20 mouse cellular contexts compared by ENCODE assay signal in genomic region chr1:87647820-87648219, GRCm38 (mm10). TPM values are rescaled to one million over a fixed set of nuclear protein-coding genes. Genes with fewer than 3 reads are reported as not detected.
A peak's percentile ranks its signal among the peaks of the same experiment; 100 is the strongest.
DNase-seq lines count a peak whose midpoint lies in the region; ATAC-seq and TF ChIP-seq lines count a peak whose summit lies in the region.
"Had no signal": no experiment of that assay in that cellular context is flagged by ENCODE, and none has a peak within 500 bp of the region (broad histone marks: within the 10 kb centered on the region; RNA-seq: fewer than 3 reads in every experiment).

No protein-coding gene starts in this region.

- no peak for TF ChIP-seq POLR2A in bone marrow macrophage, adult 2 months (IDR thresholded peaks at IDR 0.05; ENCODE audit: borderline replicate concordance, low read depth, low read length)

- no peak for ATAC-seq in megakaryocyte, adult 5-6 weeks (ENCODE audit: poor library complexity, severe bottlenecking)
- peak; percentile 46 for ATAC-seq in liver, embryonic 16.5 days (ENCODE audit: low read depth)
- ATAC-seq: midbrain, embryonic 13.5 days had no signal

- no peak overlapping the region for H3K4me2 ChIP-seq in liver, embryonic 16.5 days (ENCODE audit: low read depth, low read length)
- H3K4me2 ChIP-seq: heart, embryonic 15.5 days; hindbrain, embryonic 15.5 days; limb, embryonic 15.5 days; midbrain, embryonic 13.5 days had no signal

- no peaks in the 10 kb centered on the region for H3K9me3 ChIP-seq in megakaryocyte, embryonic 14.5 days
- no peaks in the 10 kb centered on the region for H3K9me3 ChIP-seq in liver, embryonic 16.5 days (replicated peaks; ENCODE audit: control insufficient read depth, low read length)
- H3K9me3 ChIP-seq: heart, embryonic 15.5 days; hindbrain, embryonic 15.5 days; limb, embryonic 15.5 days; midbrain, embryonic 13.5 days had no signal

- peak overlapping the region; percentile 62 for H3K27ac ChIP-seq in bone marrow macrophage, adult 2 months (ENCODE audit: insufficient read depth, low read depth, low read length)
- peak overlapping the region; percentile 80 for H3K27ac ChIP-seq in liver, embryonic 16.5 days (ENCODE audit: low read length)
- H3K27ac ChIP-seq: heart, embryonic 15.5 days; hindbrain, embryonic 15.5 days; kidney, postnatal 0 days; left cerebral cortex, adult 2 months; limb, embryonic 15.5 days; midbrain, embryonic 13.5 days had no signal

- peaks cover 100% of the 10 kb centered on the region for H3K4me1 ChIP-seq in megakaryocyte, embryonic 14.5 days
- H3K4me1 ChIP-seq in bone marrow macrophage, adult 2 months (ENCODE audit: control insufficient read depth, insufficient read depth, low read length): peaks cover 68% of the 10 kb centered on the region
- H3K4me1 ChIP-seq in liver, embryonic 16.5 days (ENCODE audit: control insufficient read depth, low read depth, low read length): peaks cover 46% of the 10 kb centered on the region
- H3K4me1 ChIP-seq: hindbrain, embryonic 15.5 days; limb, embryonic 15.5 days; midbrain, embryonic 13.5 days had no signal

- peak overlapping the region; percentile 70 for H3K4me3 ChIP-seq in megakaryocyte, embryonic 14.5 days (replicated peaks)
- H3K4me3 ChIP-seq in bone marrow macrophage, adult 2 months (ENCODE audit: insufficient read depth, low read length): no peak overlapping the region
- H3K4me3 ChIP-seq in liver, embryonic 16.5 days (ENCODE audit: low read depth, low read length): no peak overlapping the region
- H3K4me3 ChIP-seq: heart, embryonic 15.5 days; hindbrain, embryonic 15.5 days; left cerebral cortex, adult 2 months; limb, embryonic 15.5 days; midbrain, embryonic 13.5 days had no signal

- peaks cover 85% of the 10 kb centered on the region for H3K36me3 ChIP-seq in megakaryocyte, embryonic 14.5 days (replicated peaks; ENCODE audit: low read length)
- no peaks in the 10 kb centered on the region for H3K36me3 ChIP-seq in liver, embryonic 16.5 days (ENCODE audit: control insufficient read depth, insufficient read depth)
- H3K36me3 ChIP-seq: heart, embryonic 15.5 days; hindbrain, embryonic 15.5 days; limb, embryonic 15.5 days; midbrain, embryonic 13.5 days had no signal

- no peak overlapping the region for H3K9ac ChIP-seq in liver, embryonic 16.5 days (ENCODE audit: low read depth, low read length)
- H3K9ac ChIP-seq: heart, embryonic 15.5 days; hindbrain, embryonic 15.5 days; limb, embryonic 15.5 days; midbrain, embryonic 13.5 days had no signal

- no peak for DNase-seq in thymus, postnatal 25 days
- no peak for DNase-seq in frontal cortex, postnatal 14 days (ENCODE audit: low spot score in 2 of 2)
- DNase-seq in neural tube, embryonic 10.5 days (ENCODE audit: extremely low spot score, low spot score): no peak
- DNase-seq: B cell, adult 2 months; cerebellum, adult 18-20 months; cerebellum, postnatal 14 days; heart, postnatal 4 days; kidney, adult 2 months; right cerebral cortex, postnatal 14 days; thymus, postnatal 4 days had no signal

- 25% methylated on average over 1 of the region's 1 CpGs for WGBS in liver, embryonic 16.5 days (ENCODE audit: insufficient replicate concordance)

- H3K27me3 ChIP-seq in megakaryocyte, embryonic 14.5 days (replicated peaks): no peaks in the 10 kb centered on the region
- no peaks in the 10 kb centered on the region for H3K27me3 ChIP-seq in liver, embryonic 16.5 days (ENCODE audit: control insufficient read depth, insufficient read depth, low read depth, low read length)
- H3K27me3 ChIP-seq: heart, embryonic 15.5 days; hindbrain, embryonic 15.5 days; limb, embryonic 15.5 days; midbrain, embryonic 13.5 days had no signal

- no peak for TF ChIP-seq CTCF in bone marrow macrophage, adult 2 months (IDR thresholded peaks at IDR 0.05; ENCODE audit: low read depth, low read length)

RNA-seq across cellular contexts. Expression of gene Inpp5d, which starts 27.7 kb away (rescaled TPM):
- polyA plus RNA-seq in megakaryocyte, embryonic 14.5 days (2012; ENCODE audit: insufficient read depth, low replicate concordance): 107 and 189 TPM in 2 replicates
- total RNA-seq in megakaryocyte, adult 5-6 weeks (2015): 99.6 and 105 TPM in 2 replicates
- 88.0 and 148 TPM in 2 replicates for total RNA-seq in megakaryocyte, adult 5-6 weeks (2017)
- polyA plus RNA-seq in bone marrow macrophage, adult 2 months (2012; ENCODE audit: insufficient read depth, insufficient read length, missing spikeins): 174 and 202 TPM in 2 replicates
- polyA plus RNA-seq in liver, embryonic 16.5 days (2015; fragmentation: Nextera tagmentation; extraction: Ambion mirVana): 12.6 and 14.2 TPM in 2 replicates
